Mouse (Mus musculus): Measurements from ENCODE around the gene Ncoa3. TPM values are rescaled to one million over a fixed set of nuclear protein-coding genes. Genes with fewer than 3 reads are reported as not detected.

The Ncoa3 gene
- polyA plus RNA-seq, 1 experiment from 2014 or later: 15.2 TPM

DNA sequence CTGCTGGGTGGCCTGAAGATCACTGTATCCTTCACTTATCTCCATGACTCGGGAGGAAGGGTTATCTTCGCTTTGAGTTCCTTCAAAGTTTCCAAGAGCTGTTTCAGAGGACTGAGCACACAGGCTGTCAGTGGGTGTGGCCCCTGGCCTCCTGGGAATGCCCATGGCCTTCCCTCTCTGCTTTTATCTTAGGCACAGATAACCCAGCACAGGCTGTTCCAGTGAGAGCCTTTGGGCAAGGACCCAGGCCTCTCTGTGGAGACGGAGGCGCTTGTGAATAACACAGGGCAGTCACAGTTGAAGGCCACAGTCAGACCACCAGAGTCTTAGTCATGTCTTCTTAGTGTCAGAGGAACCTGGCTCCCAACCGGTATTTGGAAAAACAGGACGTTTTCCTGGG is 130.3 kb downstream of the Ncoa3 start:
- no peaks in the 10 kb centered on the region for H3K27me3 ChIP-seq (replicated peaks; ENCODE audit: control insufficient read depth, insufficient read depth, low read length)
- no peaks in the 10 kb centered on the region for H3K9me3 ChIP-seq (ENCODE audit: control insufficient read depth, low read length)
- ATAC-seq (replicated peaks; ENCODE audit: low FRiP score) (no peak), DNase-seq (ENCODE audit: low spot score) (no peak)
- no peak overlapping the region for H3K27ac ChIP-seq (ENCODE audit: low read depth, low read length)
- no peak overlapping the region for H3K4me3 ChIP-seq (ENCODE audit: low read depth, low read length)
- no peaks in the 10 kb centered on the region for H3K36me3 ChIP-seq (ENCODE audit: control insufficient read depth, insufficient read depth, low read length)
- H3K9ac ChIP-seq (ENCODE audit: low read depth, low read length): no peak overlapping the region
- WGBS: 69% methylated on average over 6 of the region's 6 CpGs
- H3K4me1 ChIP-seq (replicated peaks; ENCODE audit: control insufficient read depth, insufficient read depth, low read length): no peaks in the 10 kb centered on the region
- no peak overlapping the region for H3K4me2 ChIP-seq

Other genes starting within 250 kb of the Ncoa3 start
- 49.1 and 55.8 TPM in 2 replicates for gene Zmynd8, start 93.6 kb upstream of the Ncoa3 start, polyA plus RNA-seq (2014; fragmentation: Nextera tagmentation; extraction: Ambion mirVana)
- gene Sulf2, start 163.0 kb downstream of the Ncoa3 start, polyA plus RNA-seq (2014; fragmentation: Nextera tagmentation; extraction: Ambion mirVana): 30.3 and 32.4 TPM in 2 replicates

Data from liver, embryonic 11.5 days (tissue).